Mouse (Mus musculus) CH12.LX (cell line): ENCODE data around the gene Gm14597. TPM values are rescaled to one million over a fixed set of nuclear protein-coding genes. Genes with fewer than 3 reads are reported as not detected.
"Not testable (repeated sequence)": the region's sequence is repeated elsewhere in the genome, so short reads cannot be mapped to it uniquely, and the experiment has no call there.

Experiments used
- DNase-seq: peaks from one replicate; pipeline ENCODE4 v3.0.0-alpha.2; 2013; ENCODE audit errors: extremely low read depth
- H3K27ac ChIP-seq: 2 replicates; pipeline ENCODE4 v1.5.1; 2012; ENCODE audit warnings: low read depth, mild to moderate bottlenecking, control low read depth, moderate library complexity; ENCODE audit not compliant: insufficient read depth
- H3K27me3 ChIP-seq: replicated peaks from 2 replicates; pipeline ENCODE3; 2012; ENCODE audit warnings: inconsistent platforms
- H3K36me3 ChIP-seq, 2 experiments: replicated peaks in 1 of 2; 2 replicates each; pipeline versions ENCODE3 to v1.6.1; 2012; ENCODE audit warnings: inconsistent platforms in 1 of 2, low read length in 1 of 2, mild to moderate bottlenecking in 1 of 2, mixed read lengths in 1 of 2, moderate library complexity in 1 of 2; ENCODE audit not compliant: control insufficient read depth in 1 of 2, insufficient read depth in 1 of 2
- H3K4me1 ChIP-seq, 2 experiments: 2 replicates each; pipeline ENCODE4 v1.6.1; 2012; ENCODE audit warnings: inconsistent platforms in 1 of 2, moderate library complexity in 1 of 2; ENCODE audit not compliant: insufficient read depth in 2 of 2, control insufficient read depth in 1 of 2
- H3K4me2 ChIP-seq: 2 replicates; pipeline ENCODE4 v1.6.1; 2012; ENCODE audit warnings: low read depth, mild to moderate bottlenecking, control low read depth; ENCODE audit not compliant: poor library complexity, insufficient read depth, severe bottlenecking
- H3K4me3 ChIP-seq, 3 experiments: fragments of 150-350 bp in 1 of 3; sonication (generic) in 1 of 3; replicated peaks in 1 of 3; 2 replicates each; pipeline versions ENCODE3 to v1.5.1; 2011 to 2012; ENCODE audit warnings: low read depth in 2 of 3, low read length in 2 of 3, mild to moderate bottlenecking in 2 of 3, moderate library complexity in 2 of 3, control low read depth in 1 of 3, improper control_type of control experiment in 1 of 3, inconsistent platforms in 1 of 3, mixed read lengths in 1 of 3; ENCODE audit not compliant: poor library complexity in 1 of 3
- H3K79me2 ChIP-seq: replicated peaks from 2 replicates; pipeline ENCODE4 v1.6.1; 2012; ENCODE audit warnings: mild to moderate bottlenecking, moderate library complexity; ENCODE audit not compliant: control insufficient read depth, poor library complexity, insufficient read depth, severe bottlenecking; ENCODE audit errors: extremely low read depth
- H3K9ac ChIP-seq: 2 replicates; pipeline ENCODE4 v1.6.1; 2012; ENCODE audit warnings: low read depth, mild to moderate bottlenecking, control low read depth, moderate library complexity; ENCODE audit not compliant: insufficient read depth
- H3K9me3 ChIP-seq: replicated peaks from 2 replicates; pipeline ENCODE3; 2012; ENCODE audit warnings: low read length, inconsistent platforms, mixed read lengths
- CTCF ChIP-seq, 2 experiments: IDR thresholded peaks in 1 of 2; conservative IDR thresholded peaks in 1 of 2; 2 replicates each; pipeline ENCODE4 v1.5.1; 2011 to 2012; ENCODE audit warnings: low read depth in 2 of 2, low read length in 2 of 2, improper control_type of control experiment in 1 of 2, inconsistent platforms in 1 of 2, mild to moderate bottlenecking in 1 of 2, moderate library complexity in 1 of 2
- ELF1 ChIP-seq: IDR thresholded peaks from 2 replicates; pipeline ENCODE4 v1.6.1; 2014; ENCODE audit warnings: low read depth, mild to moderate bottlenecking, inconsistent platforms, low read length, improper control_type of control experiment
- KAT2A ChIP-seq: IDR thresholded peaks from 2 replicates; pipeline ENCODE4 v1.6.1; 2012; ENCODE audit warnings: low read length, improper control_type of control experiment, inconsistent platforms; ENCODE audit not compliant: insufficient replicate concordance
- MXI1 ChIP-seq: IDR thresholded peaks from 2 replicates; pipeline ENCODE4 v1.6.1; 2011; ENCODE audit warnings: mild to moderate bottlenecking, low read depth, low read length, improper control_type of control experiment
- NRF1 ChIP-seq: IDR thresholded peaks from 2 replicates; pipeline ENCODE4 v1.6.1; 2014; ENCODE audit warnings: low read depth, mild to moderate bottlenecking, inconsistent platforms, low read length, improper control_type of control experiment, moderate library complexity
- PAX5 ChIP-seq: IDR thresholded peaks from 2 replicates; pipeline ENCODE4 v1.6.1; 2012; ENCODE audit warnings: low read length, inconsistent platforms, mixed read lengths
- POLR2AphosphoS2 ChIP-seq: IDR thresholded peaks from 2 replicates; pipeline ENCODE4 v1.6.1; 2011; ENCODE audit warnings: low read depth, low read length, improper control_type of control experiment
- RAD21 ChIP-seq: IDR thresholded peaks from 2 replicates; pipeline ENCODE4 v1.6.1; 2011; ENCODE audit warnings: low read depth, mild to moderate bottlenecking, low read length, improper control_type of control experiment, moderate library complexity
- SMC3 ChIP-seq: IDR thresholded peaks from 2 replicates; pipeline ENCODE4 v1.6.1; 2011; ENCODE audit warnings: low read depth, low read length, improper control_type of control experiment
- ZNF384 ChIP-seq: IDR thresholded peaks from 2 replicates; pipeline ENCODE4 v1.6.1; 2012; ENCODE audit warnings: low read depth, low read length, improper control_type of control experiment, inconsistent platforms
- dilution Hi-C: fragments of 300-500 bp; cut with MboI; formaldehyde crosslinking; loops from 2 replicates; pipeline ENCODE4 v1.14.3; 2020; ENCODE audit warnings: low sequenced_read_pairs; ENCODE audit not compliant: extremely low pct_unique_long_range_greater_than_20kb, extremely low pct_ligation_motif_present
- in situ Hi-C: fragments of 300-500 bp; cut with MboI; formaldehyde crosslinking; loops from 3 replicates; pipeline ENCODE4 v1.14.3; 2019; ENCODE audit warnings: low sequenced_read_pairs, low pct_ligation_motif_present, low pct_unique_long_range_greater_than_20kb, mixed read lengths
- polyA plus RNA-seq: library from polyadenylated mRNA; unstranded; fragments of >175 nt; gene quantifications from 2 replicates; pipeline ENCODE4 v1.2.1, GENCODE M21; 2012; ENCODE audit warnings: low read depth; ENCODE audit not compliant: insufficient read length
- total RNA-seq, 2 experiments: library from RNA; depleted of rRNA; stranded (reverse); fragments of 300-350 nt in 1 of 2; fragments of >200 nt in 1 of 2; gene quantifications; 2 replicates each; pipeline ENCODE4 v1.2.3; 2012 to 2014

Gm14597 gene
- total and polyA plus RNA-seq, 3 experiments, result 0.57 TPM; not detected in 2

GRCm38 (mm10) chrX:53638107-53638506 lies 29.3 kb upstream of the Gm14597 start:
- H3K79me2 ChIP-seq, DNase-seq, H3K4me2 ChIP-seq, dilution Hi-C loops, in situ Hi-C loops, H3K9me3 ChIP-seq, H3K36me3 ChIP-seq, H3K4me1 ChIP-seq, H3K27ac ChIP-seq, H3K9ac ChIP-seq, H3K27me3 ChIP-seq, H3K4me3 ChIP-seq: not testable (repeated sequence)

GRCm38 (mm10) chrX:53611395-53611794 lies 2.6 kb upstream of the Gm14597 start:
- H3K9me3 ChIP-seq, dilution Hi-C loops, H3K9ac ChIP-seq, H3K79me2 ChIP-seq, H3K27me3 ChIP-seq, DNase-seq, in situ Hi-C loops, H3K4me1 ChIP-seq, H3K36me3 ChIP-seq, H3K4me3 ChIP-seq, H3K4me2 ChIP-seq, H3K27ac ChIP-seq: not testable (repeated sequence)

DNA sequence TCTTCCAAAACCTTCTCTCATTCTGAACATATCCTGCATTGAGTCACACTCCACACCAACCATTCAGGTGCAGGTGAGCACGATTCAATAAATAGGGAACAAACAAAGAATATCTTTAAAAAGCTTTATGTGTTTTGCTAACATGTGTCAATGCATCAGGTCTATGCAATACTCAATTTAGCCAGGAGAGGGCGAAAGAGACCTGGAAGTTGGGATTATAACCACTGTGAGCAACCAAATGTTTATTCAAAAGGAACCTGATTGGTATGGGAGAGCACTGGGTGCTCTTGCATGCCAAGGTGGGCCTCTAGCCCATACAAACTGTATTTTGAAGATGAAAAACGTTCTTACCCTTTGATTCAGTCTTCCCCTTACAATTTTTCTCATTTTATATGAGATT lies 1.8 kb upstream of the Gm14597 start:
- dilution Hi-C loops, result no loop called here
- in situ Hi-C loops, result no loop called here
- Histone ChIP-seq H3K4me2 (no peak overlapping the region), H3K79me2 (no peaks in the 10 kb centered on the region), H3K27me3 (no peaks in the 10 kb centered on the region), H3K27ac (no peak overlapping the region), H3K9ac (no peak overlapping the region), H3K36me3 (no peaks in the 10 kb centered on the region), H3K4me3 (no peak overlapping the region), H3K4me1 (no peaks in the 10 kb centered on the region), H3K9me3 (no peaks in the 10 kb centered on the region)
- TF ChIP-seq KAT2A (no peak), CTCF (conservative IDR thresholded peaks at IDR 0.05 in 1 of 2, IDR thresholded peaks at IDR 0.05 in 1 of 2; ENCODE audit: low read depth in 2 of 2, low read length in 2 of 2) (peak; percentile 28 to 61), RAD21 (peak; percentile 61), SMC3 (peak; percentile 37)
- peak; percentile 45 for DNase-seq

DNA sequence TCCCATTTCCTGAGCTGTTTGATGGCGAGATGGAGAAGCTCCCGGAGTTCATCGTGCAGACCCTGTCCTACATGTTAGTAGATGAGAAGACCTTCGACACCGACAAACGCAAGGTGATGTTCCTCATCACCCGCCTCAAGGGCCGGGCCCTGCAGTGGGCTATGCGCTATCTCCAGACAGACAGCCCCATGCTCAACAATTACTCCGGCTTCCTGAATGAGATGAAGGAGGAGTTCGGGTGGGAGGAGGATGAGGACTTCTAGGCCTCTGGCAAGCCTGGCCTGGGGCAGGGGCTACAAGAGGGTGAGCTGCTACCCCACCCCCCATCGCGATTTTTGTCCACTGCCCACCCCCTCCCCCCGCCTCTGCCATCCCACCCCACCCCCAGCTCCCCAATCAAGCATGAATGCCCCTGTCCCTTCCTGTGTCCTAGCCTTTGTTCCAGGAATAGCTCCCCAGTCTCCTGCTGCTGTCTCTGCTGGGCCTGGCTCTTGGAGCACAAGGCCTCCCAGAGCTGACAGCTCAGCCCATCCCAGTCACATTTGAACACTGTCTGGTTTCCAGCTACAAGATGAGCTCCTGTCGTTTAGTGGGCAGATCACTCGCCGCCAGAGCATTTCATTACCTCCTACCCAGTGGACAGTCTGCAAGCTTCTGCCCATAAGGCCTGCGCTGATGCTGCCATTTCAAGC lies 511 bp downstream of the Gm14597 start:
- Histone ChIP-seq H3K9ac (peak overlapping the region; percentile 41; the same call in 1 of the 2 replicates), H3K36me3 (no peaks in the 10 kb centered on the region), H3K4me1 (no peaks in the 10 kb centered on the region), H3K27me3 (no peaks in the 10 kb centered on the region), H3K9me3 (no peaks in the 10 kb centered on the region), H3K79me2 (no peaks in the 10 kb centered on the region), H3K4me3 (peak overlapping the region; percentile 37 to 54 (median 51)), H3K27ac (no peak overlapping the region), H3K4me2 (peak overlapping the region; percentile 25)
- in situ Hi-C loops (no loop called here), dilution Hi-C loops (no loop called here)
- TF ChIP-seq ELF1, result no peak
- TF ChIP-seq KAT2A, result no peak
- TF ChIP-seq PAX5, result no peak
- no peak for TF ChIP-seq NRF1
- TF ChIP-seq POLR2AphosphoS2, result no peak
- TF ChIP-seq ZNF384, result no peak
- no peak for TF ChIP-seq MXI1
- DNase-seq, result no peak
